Mouse (Mus musculus): Measurements from ENCODE around the gene Aqp2.

Gene Aqp2

GRCm38 (mm10) chr15:99590429-99591084, 11.7 kb downstream of the Aqp2 start, which contains the start of gene Aqp5:
Aqp5 (plus strand) TSS chr15:99590782.
- no peak for DNase-seq (ENCODE audit: low read depth, low spot score)

- DNase-seq (ENCODE audit: low read depth, low spot score) = no peak
Observed at GRCm38 (mm10) chr15:99592177-99592576, 13.3 kb downstream of the Aqp2 start.

GRCm38 (mm10) chr15:99592877-99593276, 14.0 kb downstream of the Aqp2 start:
- DNase-seq (ENCODE audit: low read depth, low spot score) = no peak

GRCm38 (mm10) chr15:99594951-99595350, 16.1 kb downstream of the Aqp2 start:
- no peak for DNase-seq (ENCODE audit: low read depth, low spot score)

- peak; percentile 71 for DNase-seq (ENCODE audit: low read depth, low spot score)
Observed at GRCm38 (mm10) chr15:99596056-99596687, 17.3 kb downstream of the Aqp2 start.

GRCm38 (mm10) chr15:99596841-99597240, 18.0 kb downstream of the Aqp2 start:
- DNase-seq (ENCODE audit: low read depth, low spot score) = no peak

- no peak for DNase-seq (ENCODE audit: low read depth, low spot score)
Observed at GRCm38 (mm10) chr15:99597596-99597995, 18.7 kb downstream of the Aqp2 start.

GRCm38 (mm10) chr15:99599245-99600070, 20.6 kb downstream of the Aqp2 start:
- DNase-seq (ENCODE audit: low read depth, low spot score) = no peak

- no peak for DNase-seq (ENCODE audit: low read depth, low spot score)
Observed at GRCm38 (mm10) chr15:99600986-99601822, 22.3 kb downstream of the Aqp2 start, which contains the start of gene Aqp6. Aqp6 (plus strand) TSS chr15:99601400.

- DNase-seq (ENCODE audit: low read depth, low spot score) = no peak
Observed at GRCm38 (mm10) chr15:99601823-99602120, 22.9 kb downstream of the Aqp2 start.

- no peak for DNase-seq (ENCODE audit: low read depth, low spot score)
Observed at GRCm38 (mm10) chr15:99602206-99602820, 23.5 kb downstream of the Aqp2 start.

- DNase-seq (ENCODE audit: low read depth, low spot score) = no peak
Observed at GRCm38 (mm10) chr15:99603216-99603615, 24.4 kb downstream of the Aqp2 start.

- DNase-seq (ENCODE audit: low read depth, low spot score) = no peak
Observed at GRCm38 (mm10) chr15:99605595-99605994, 26.7 kb downstream of the Aqp2 start.

- DNase-seq (ENCODE audit: low read depth, low spot score) = no peak
Observed at GRCm38 (mm10) chr15:99606515-99606914, 27.7 kb downstream of the Aqp2 start.

GRCm38 (mm10) chr15:99607388-99608113, 28.7 kb downstream of the Aqp2 start:
- no peak for DNase-seq (ENCODE audit: low read depth, low spot score)

GRCm38 (mm10) chr15:99608382-99609125, 29.7 kb downstream of the Aqp2 start:
- DNase-seq (ENCODE audit: low read depth, low spot score) = no peak

- DNase-seq (ENCODE audit: low read depth, low spot score) = no peak
Observed at GRCm38 (mm10) chr15:99611563-99611962, 32.7 kb downstream of the Aqp2 start.

GRCm38 (mm10) chr15:99614273-99614672, 35.4 kb downstream of the Aqp2 start:
- no peak for DNase-seq (ENCODE audit: low read depth, low spot score)

- no peak for DNase-seq (ENCODE audit: low read depth, low spot score)
Observed at GRCm38 (mm10) chr15:99614753-99615152, 35.9 kb downstream of the Aqp2 start.

GRCm38 (mm10) chr15:99615246-99615645, 36.4 kb downstream of the Aqp2 start:
- no peak for DNase-seq (ENCODE audit: low read depth, low spot score)
